Mouse (Mus musculus) erythroblast, embryonic 14.5 days (primary cell): ENCODE data around the gene Emb.

ENCODE experiments used
- GATA1 ChIP-seq: IDR thresholded peaks from 2 replicates; pipeline ENCODE4 v1.6.1; 2012; ENCODE audit warnings: low read length, inconsistent platforms, mixed read lengths
- TAL1 ChIP-seq: IDR thresholded peaks from 3 replicates; pipeline ENCODE4 v1.6.1; 2012; ENCODE audit warnings: low read length, inconsistent platforms, mixed read lengths

DNA sequence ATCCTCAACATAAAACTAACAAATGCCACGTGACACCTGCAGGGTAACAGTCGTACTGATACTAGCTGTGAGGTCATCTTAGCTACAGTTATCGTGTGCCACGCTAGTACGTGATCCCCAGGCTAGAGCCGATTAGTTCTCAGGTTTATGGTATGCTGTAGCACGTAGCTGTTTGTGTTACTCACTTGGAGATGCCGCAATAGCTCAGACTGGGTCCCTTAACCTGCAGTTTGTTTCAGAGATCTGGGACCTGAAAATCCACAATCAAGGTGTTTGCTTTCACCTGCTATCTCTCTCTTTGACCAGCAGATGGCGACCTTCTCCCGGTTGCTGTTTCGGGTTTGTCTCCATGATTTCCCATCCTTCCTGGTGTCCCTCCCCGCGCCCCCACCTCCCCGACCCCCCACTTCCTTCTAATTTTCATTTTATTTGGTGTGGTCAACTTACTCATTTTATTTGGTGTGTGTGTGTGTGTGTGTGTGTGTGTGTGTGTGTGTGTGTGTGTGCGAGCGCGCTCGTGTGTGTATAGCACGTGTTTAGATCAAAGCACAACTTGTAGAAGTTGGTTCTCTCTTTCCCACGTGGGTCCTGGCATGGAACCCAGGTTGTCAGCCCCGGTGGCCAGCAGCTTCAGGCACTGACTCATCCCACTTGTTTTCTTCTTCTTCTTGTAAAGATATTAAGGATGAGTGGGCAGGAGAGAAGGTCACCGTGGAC lies 5.4 kb upstream of the Emb start:
- TF ChIP-seq GATA1 (no peak), TAL1 (no peak)
